Mouse (Mus musculus) CH12.LX (cell line): ENCODE results near the gene Dnajb9.

Experiments used
- BHLHE40 ChIP-seq: IDR thresholded peaks from 2 replicates; pipeline ENCODE4 v1.6.1; 2011; ENCODE audit warnings: mild to moderate bottlenecking, low read depth, low read length, improper control_type of control experiment
- CTCF ChIP-seq, 2 experiments: IDR thresholded peaks in 1 of 2; conservative IDR thresholded peaks in 1 of 2; 2 replicates each; pipeline ENCODE4 v1.5.1; 2011 to 2012; ENCODE audit warnings: low read depth in 2 of 2, low read length in 2 of 2, improper control_type of control experiment in 1 of 2, inconsistent platforms in 1 of 2, mild to moderate bottlenecking in 1 of 2, moderate library complexity in 1 of 2
- E2F4 ChIP-seq: IDR thresholded peaks from 2 replicates; pipeline ENCODE4 v1.6.1; 2011; ENCODE audit warnings: low read depth, low read length, improper control_type of control experiment; ENCODE audit not compliant: insufficient replicate concordance
- EP300 ChIP-seq: IDR thresholded peaks from 2 replicates; pipeline ENCODE4 v1.6.1; 2011; ENCODE audit warnings: low read length, improper control_type of control experiment
- HCFC1 ChIP-seq: IDR thresholded peaks from 2 replicates; pipeline ENCODE4 v1.6.1; 2012; ENCODE audit warnings: low read depth, mild to moderate bottlenecking, inconsistent platforms, low read length, improper control_type of control experiment
- JUN ChIP-seq: IDR thresholded peaks from 2 replicates; pipeline ENCODE4 v1.6.1; 2011; ENCODE audit warnings: low read depth, mild to moderate bottlenecking, low read length, improper control_type of control experiment, moderate library complexity; ENCODE audit not compliant: insufficient read depth
- JUND ChIP-seq: conservative IDR thresholded peaks from 2 replicates; pipeline ENCODE4 v1.6.1; 2011; ENCODE audit warnings: low read depth, low read length, improper control_type of control experiment
- MAX ChIP-seq: IDR thresholded peaks from 2 replicates; pipeline ENCODE4 v1.6.1; 2011; ENCODE audit warnings: low read length, improper control_type of control experiment
- POLR2A ChIP-seq: IDR thresholded peaks from 2 replicates; pipeline ENCODE4 v1.6.1; 2011; ENCODE audit warnings: low read depth, mild to moderate bottlenecking, improper control_type of control experiment, low read length
- RAD21 ChIP-seq: IDR thresholded peaks from 2 replicates; pipeline ENCODE4 v1.6.1; 2011; ENCODE audit warnings: low read depth, mild to moderate bottlenecking, low read length, improper control_type of control experiment, moderate library complexity
- SIN3A ChIP-seq: IDR thresholded peaks from 2 replicates; pipeline ENCODE4 v1.6.1; 2012; ENCODE audit warnings: low read length, improper control_type of control experiment, inconsistent platforms
- TBP ChIP-seq: conservative IDR thresholded peaks from 2 replicates; pipeline ENCODE4 v1.6.1; 2011; ENCODE audit warnings: low read depth, low read length, improper control_type of control experiment
- TCF12 ChIP-seq: IDR thresholded peaks from 2 replicates; pipeline ENCODE4 v1.6.1; 2014; ENCODE audit warnings: low read depth, mild to moderate bottlenecking, inconsistent platforms, low read length, improper control_type of control experiment

DNA sequence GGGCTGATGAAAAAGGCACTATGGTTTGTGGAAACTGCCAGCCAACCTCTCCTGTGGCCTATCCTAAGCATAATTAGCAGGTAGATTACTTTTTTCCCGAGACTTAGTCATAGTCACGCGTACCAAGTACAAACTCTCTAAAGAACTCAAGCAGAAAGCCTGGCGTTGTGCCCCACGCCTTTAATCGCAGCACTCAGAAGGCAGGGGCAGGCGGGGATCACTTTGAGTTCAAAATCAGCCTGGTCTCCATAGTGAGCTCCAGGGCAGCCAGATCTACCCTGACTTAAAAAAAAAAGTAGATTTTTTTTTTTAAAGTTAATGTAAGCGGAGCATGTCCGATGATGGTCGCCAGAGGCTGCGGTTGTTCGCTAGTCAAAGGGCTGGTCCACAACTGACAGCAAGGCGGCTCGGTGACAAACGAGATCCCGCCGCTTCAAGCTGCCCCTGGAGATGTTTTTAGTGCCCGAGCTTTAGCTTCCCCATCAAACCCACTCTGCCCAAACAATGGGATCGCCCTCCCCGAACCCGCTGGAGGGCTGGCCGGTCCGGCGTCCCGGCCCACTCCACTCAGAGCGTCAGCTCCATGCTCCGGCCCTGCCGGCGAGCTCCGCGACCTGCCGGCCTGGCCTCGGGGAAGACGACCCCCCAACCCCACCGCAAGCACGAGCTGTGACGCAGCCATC, 844 bp downstream of the Dnajb9 start:
- TF ChIP-seq JUND (no peak), JUN (no peak), CTCF (conservative IDR thresholded peaks at IDR 0.05 in 1 of 2, IDR thresholded peaks at IDR 0.05 in 1 of 2; ENCODE audit: low read depth in 2 of 2, low read length in 2 of 2) (no peak), BHLHE40 (no peak), HCFC1 (no peak), MAX (no peak), SIN3A (no peak), RAD21 (peak; percentile 14), E2F4 (no peak), POLR2A (no peak), TBP (no peak), TCF12 (no peak), EP300 (no peak)
